Mouse (Mus musculus): ENCODE results near the gene Dmwd. TPM values are rescaled to one million over a fixed set of nuclear protein-coding genes. Genes with fewer than 3 reads are reported as not detected.

Gene Dmwd
- polyA plus RNA-seq, 1 experiment from 2014 or later = 31.7 TPM

GRCm38 (mm10) chr7:19094471-19094825 is 18.4 kb downstream of the Dmwd start, which contains the start of gene Six5:
Gene Six5, plus strand, starts transcription at chr7:19094594.
- H3K4me1 ChIP-seq (ENCODE audit: control insufficient read depth, insufficient read depth, low read length) = peaks cover 28% of the 10 kb centered on the region
- H3K27ac ChIP-seq (ENCODE audit: low read depth, low read length) = peak within 1 kb of the TSS; percentile 91
- 0% methylated on average over 17 of the region's 36 CpGs for WGBS
- H3K4me3 ChIP-seq (ENCODE audit: low read depth, low read length) = peak within 1 kb of the TSS; percentile 75
- DNase-seq (ENCODE audit: low spot score) = no peak
- no peaks in the 10 kb centered on the region for H3K9me3 ChIP-seq (ENCODE audit: control insufficient read depth, low read length)
- H3K9ac ChIP-seq (ENCODE audit: low read length) = peak within 1 kb of the TSS; percentile 83
- peaks cover 9% of the 10 kb centered on the region for H3K27me3 ChIP-seq (ENCODE audit: control insufficient read depth, insufficient read depth, low read length)
- no peak for ATAC-seq (ENCODE audit: insufficient read depth, low FRiP score, low TSS enrichment)
- peak within 1 kb of the TSS; percentile 96 for H3K4me2 ChIP-seq (ENCODE audit: low read depth)
- 0 out of 2 replicates have a peak, but pooled peaks cover 3% of the 10 kb centered on the region for H3K36me3 ChIP-seq (ENCODE audit: control insufficient read depth, insufficient read depth, low read length)

GRCm38 (mm10) chr7:19094826-19095750 is 19.1 kb downstream of the Dmwd start:
- under 1% methylated on average over 77 of the region's 87 CpGs for WGBS

GRCm38 (mm10) chr7:19095751-19096110 is 19.7 kb downstream of the Dmwd start:
- Histone ChIP-seq H3K4me3 (ENCODE audit: low read depth, low read length) (peak overlapping the region; percentile 75), H3K27me3 (ENCODE audit: control insufficient read depth, insufficient read depth, low read length) (peaks cover 8% of the 10 kb centered on the region), H3K36me3 (ENCODE audit: control insufficient read depth, insufficient read depth, low read length) (0 out of 2 replicates have a peak, but pooled peaks cover 1% of the 10 kb centered on the region), H3K27ac (ENCODE audit: low read depth, low read length) (no peak overlapping the region), H3K4me2 (ENCODE audit: low read depth) (peak overlapping the region; percentile 96), H3K9ac (ENCODE audit: low read length) (peak overlapping the region; percentile 83), H3K9me3 (ENCODE audit: control insufficient read depth, low read length) (no peaks in the 10 kb centered on the region), H3K4me1 (ENCODE audit: control insufficient read depth, insufficient read depth, low read length) (peaks cover 28% of the 10 kb centered on the region)
- WGBS = under 1% methylated on average over 19 of the region's 19 CpGs
- ATAC-seq (ENCODE audit: insufficient read depth, low FRiP score, low TSS enrichment) (no peak), DNase-seq (ENCODE audit: low spot score) (peak; percentile 81)

More at GRCm38 (mm10) chr7:19094826-19095750, 19.1 kb downstream of the Dmwd start:
- H3K4me3 ChIP-seq (ENCODE audit: low read depth, low read length) = peak overlapping the region; percentile 75
- peak overlapping the region; percentile 91 for H3K27ac ChIP-seq (ENCODE audit: low read depth, low read length)
- no peaks in the 10 kb centered on the region for H3K9me3 ChIP-seq (ENCODE audit: control insufficient read depth, low read length)
- H3K9ac ChIP-seq (ENCODE audit: low read length) = peak overlapping the region; percentile 83
- 0 out of 2 replicates have a peak, but pooled peaks cover 3% of the 10 kb centered on the region for H3K36me3 ChIP-seq (ENCODE audit: control insufficient read depth, insufficient read depth, low read length)
- H3K4me1 ChIP-seq (ENCODE audit: control insufficient read depth, insufficient read depth, low read length) = peaks cover 28% of the 10 kb centered on the region
- ATAC-seq (ENCODE audit: insufficient read depth, low FRiP score, low TSS enrichment) (no peak), DNase-seq (ENCODE audit: low spot score) (peak; percentile 61)
- peak overlapping the region; percentile 96 for H3K4me2 ChIP-seq (ENCODE audit: low read depth)
- peaks cover 9% of the 10 kb centered on the region for H3K27me3 ChIP-seq (ENCODE audit: control insufficient read depth, insufficient read depth, low read length)

GRCm38 (mm10) chr7:19096421-19096976 is 20.5 kb downstream of the Dmwd start:
- DNase-seq (ENCODE audit: low spot score) (no peak), ATAC-seq (ENCODE audit: insufficient read depth, low FRiP score, low TSS enrichment) (no peak)
- 68% methylated on average over 5 of the region's 5 CpGs for WGBS
- Histone ChIP-seq H3K4me3 (ENCODE audit: low read depth, low read length) (peak overlapping the region; percentile 75), H3K9me3 (ENCODE audit: control insufficient read depth, low read length) (no peaks in the 10 kb centered on the region), H3K4me1 (ENCODE audit: control insufficient read depth, insufficient read depth, low read length) (peaks cover 28% of the 10 kb centered on the region), H3K27ac (ENCODE audit: low read depth, low read length) (no peak overlapping the region), H3K4me2 (ENCODE audit: low read depth) (peak overlapping the region; percentile 96), H3K36me3 (ENCODE audit: control insufficient read depth, insufficient read depth, low read length) (no peaks in the 10 kb centered on the region), H3K27me3 (ENCODE audit: control insufficient read depth, insufficient read depth, low read length) (peaks cover 2% of the 10 kb centered on the region), H3K9ac (ENCODE audit: low read length) (peak overlapping the region; percentile 83)

- H3K27me3 ChIP-seq (ENCODE audit: control insufficient read depth, insufficient read depth, low read length) = no peaks in the 10 kb centered on the region
- WGBS = 67% methylated on average over 2 of the region's 2 CpGs
- H3K4me3 ChIP-seq (ENCODE audit: low read depth, low read length) = no peak overlapping the region
- DNase-seq (ENCODE audit: low spot score) = no peak
- no peak for ATAC-seq (ENCODE audit: insufficient read depth, low FRiP score, low TSS enrichment)
- no peak overlapping the region; the same call in 1 of the 2 replicates for H3K9ac ChIP-seq (ENCODE audit: low read length)
- H3K4me1 ChIP-seq (ENCODE audit: control insufficient read depth, insufficient read depth, low read length) = peaks cover 24% of the 10 kb centered on the region
- H3K36me3 ChIP-seq (ENCODE audit: control insufficient read depth, insufficient read depth, low read length) = no peaks in the 10 kb centered on the region
- H3K4me2 ChIP-seq (ENCODE audit: low read depth) = no peak overlapping the region
- no peak overlapping the region for H3K27ac ChIP-seq (ENCODE audit: low read depth, low read length)
- H3K9me3 ChIP-seq (ENCODE audit: control insufficient read depth, low read length) = no peaks in the 10 kb centered on the region
These were observed 21.2 kb downstream of the Dmwd start for GRCm38 (mm10) chr7:19097217-19097616.

- Histone ChIP-seq H3K4me3 (ENCODE audit: low read depth, low read length) (no peak overlapping the region), H3K27ac (ENCODE audit: low read depth, low read length) (no peak overlapping the region), H3K9me3 (ENCODE audit: control insufficient read depth, low read length) (no peaks in the 10 kb centered on the region), H3K9ac (ENCODE audit: low read length) (no peak overlapping the region), H3K4me1 (ENCODE audit: control insufficient read depth, insufficient read depth, low read length) (peaks cover 17% of the 10 kb centered on the region), H3K27me3 (ENCODE audit: control insufficient read depth, insufficient read depth, low read length) (no peaks in the 10 kb centered on the region), H3K36me3 (ENCODE audit: control insufficient read depth, insufficient read depth, low read length) (no peaks in the 10 kb centered on the region), H3K4me2 (ENCODE audit: low read depth) (no peak overlapping the region)
- ATAC-seq (ENCODE audit: insufficient read depth, low FRiP score, low TSS enrichment) = no peak
- DNase-seq (ENCODE audit: low spot score) = no peak
These were observed 21.8 kb downstream of the Dmwd start for GRCm38 (mm10) chr7:19097863-19098262.

- Histone ChIP-seq H3K9me3 (ENCODE audit: control insufficient read depth, low read length) (no peaks in the 10 kb centered on the region), H3K9ac (ENCODE audit: low read length) (no peak overlapping the region), H3K27me3 (ENCODE audit: control insufficient read depth, insufficient read depth, low read length) (no peaks in the 10 kb centered on the region), H3K27ac (ENCODE audit: low read depth, low read length) (no peak overlapping the region), H3K4me3 (ENCODE audit: low read depth, low read length) (no peak overlapping the region), H3K4me1 (ENCODE audit: control insufficient read depth, insufficient read depth, low read length) (peaks cover 12% of the 10 kb centered on the region), H3K4me2 (ENCODE audit: low read depth) (no peak overlapping the region), H3K36me3 (ENCODE audit: control insufficient read depth, insufficient read depth, low read length) (no peaks in the 10 kb centered on the region)
- no peak for ATAC-seq (ENCODE audit: insufficient read depth, low FRiP score, low TSS enrichment)
- 69% methylated on average over 7 of the region's 7 CpGs for WGBS
- DNase-seq (ENCODE audit: low spot score) = no peak
These were observed 22.8 kb downstream of the Dmwd start for GRCm38 (mm10) chr7:19098811-19099210.

- H3K4me1 ChIP-seq (ENCODE audit: control insufficient read depth, insufficient read depth, low read length) = peaks cover 12% of the 10 kb centered on the region
- no peaks in the 10 kb centered on the region for H3K36me3 ChIP-seq (ENCODE audit: control insufficient read depth, insufficient read depth, low read length)
- no peak overlapping the region for H3K4me3 ChIP-seq (ENCODE audit: low read depth, low read length)
- WGBS = 81% methylated on average over 1 of the region's 1 CpGs
- DNase-seq (ENCODE audit: low spot score) = no peak
- no peaks in the 10 kb centered on the region for H3K27me3 ChIP-seq (ENCODE audit: control insufficient read depth, insufficient read depth, low read length)
- no peaks in the 10 kb centered on the region for H3K9me3 ChIP-seq (ENCODE audit: control insufficient read depth, low read length)
- H3K27ac ChIP-seq (ENCODE audit: low read depth, low read length) = no peak overlapping the region
- H3K9ac ChIP-seq (ENCODE audit: low read length) = no peak overlapping the region
- no peak for ATAC-seq (ENCODE audit: insufficient read depth, low FRiP score, low TSS enrichment)
- no peak overlapping the region for H3K4me2 ChIP-seq (ENCODE audit: low read depth)
These were observed 24.3 kb downstream of the Dmwd start for GRCm38 (mm10) chr7:19100290-19100689.

Measured in neural tube, embryonic 11.5 days (tissue).